Mouse (Mus musculus) mature B cell (primary cell): Measurements from ENCODE around the gene Rgs16.

Experiments used
- in situ Hi-C: fragments of 300-500 bp; cut with MboI; formaldehyde crosslinking; loops from 2 replicates; pipeline ENCODE4 v1.14.3; 2019

Rgs16 gene

GRCm38 (mm10) chr1:153740145-153740544 is at the start of gene Rgs16:
TSS of gene Rgs16 (plus strand) at chr1:153740349.
- in situ Hi-C loops, result no loop called here

GRCm38 (mm10) chr1:153692526-153692925 is 47.6 kb upstream of the Rgs16 start:
- in situ Hi-C loops, result no loop called here

DNA sequence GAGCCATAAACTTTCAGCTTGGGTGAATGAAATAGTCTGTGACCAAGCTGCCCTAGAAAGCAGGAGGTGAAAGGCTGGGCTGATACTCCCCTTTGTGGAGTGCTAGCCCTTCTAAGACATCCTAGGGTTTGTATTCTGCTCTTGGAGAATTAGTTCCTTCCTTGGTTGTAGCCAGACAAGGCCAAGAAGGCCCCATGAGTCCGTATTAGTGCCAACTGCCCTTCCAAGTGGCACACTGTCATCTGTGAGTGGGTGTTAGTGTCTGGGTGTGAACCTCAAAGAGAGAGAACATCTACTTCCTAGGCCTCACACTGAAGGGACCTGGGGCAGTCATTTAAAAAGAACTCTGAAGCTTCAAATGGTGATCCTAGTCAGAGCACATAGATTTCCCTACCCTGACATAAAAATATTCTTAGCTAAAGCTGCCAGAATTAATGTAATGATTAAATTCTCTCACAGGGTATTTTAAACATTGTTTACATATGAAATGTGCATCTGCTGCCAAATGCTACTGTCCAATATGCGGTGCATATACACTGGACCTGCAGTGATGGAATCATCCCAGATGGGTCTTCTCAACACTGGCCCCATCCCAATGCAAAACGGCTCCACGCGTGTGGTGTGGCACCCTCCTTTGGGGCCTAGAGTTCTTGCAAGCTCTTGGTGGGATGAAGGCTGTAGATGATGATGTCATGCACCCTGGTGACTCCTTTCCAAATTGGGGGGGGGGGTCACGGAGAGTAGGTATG is 45.6 kb upstream of the Rgs16 start:
- in situ Hi-C loops, result no loop called here

GRCm38 (mm10) chr1:153695398-153695797 is 44.8 kb upstream of the Rgs16 start:
- in situ Hi-C loops, result no loop called here

DNA sequence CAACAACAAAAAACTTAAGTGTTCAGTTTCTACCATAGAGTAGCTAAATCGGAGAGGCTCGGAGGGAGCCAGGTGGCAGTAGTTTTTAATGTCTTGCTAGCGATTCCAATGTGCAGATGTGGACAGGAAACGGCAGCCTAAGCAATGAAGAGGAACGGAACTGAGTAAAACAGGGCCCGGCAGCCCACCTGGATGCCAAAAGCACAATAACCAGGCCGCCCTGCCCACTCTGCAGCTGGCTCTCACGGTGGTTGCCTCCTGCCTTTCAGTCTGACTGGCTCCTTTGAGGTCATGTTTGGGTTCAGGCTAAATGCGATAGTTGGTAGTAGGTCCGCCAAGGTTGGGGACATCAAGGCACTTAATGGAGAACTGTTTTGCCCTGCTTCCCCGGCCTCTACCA is 44.1 kb upstream of the Rgs16 start:
- in situ Hi-C loops, result no loop called here

- in situ Hi-C loops, result no loop called here
Measured at GRCm38 (mm10) chr1:153696541-153696940, 43.6 kb upstream of the Rgs16 start.

GRCm38 (mm10) chr1:153697581-153698251 is 42.4 kb upstream of the Rgs16 start:
- in situ Hi-C loops, result no loop called here

- in situ Hi-C loops, result no loop called here
Measured at GRCm38 (mm10) chr1:153698311-153699084, 41.7 kb upstream of the Rgs16 start.

- in situ Hi-C loops, result no loop called here
Measured at GRCm38 (mm10) chr1:153700448-153701063, 39.6 kb upstream of the Rgs16 start.

DNA sequence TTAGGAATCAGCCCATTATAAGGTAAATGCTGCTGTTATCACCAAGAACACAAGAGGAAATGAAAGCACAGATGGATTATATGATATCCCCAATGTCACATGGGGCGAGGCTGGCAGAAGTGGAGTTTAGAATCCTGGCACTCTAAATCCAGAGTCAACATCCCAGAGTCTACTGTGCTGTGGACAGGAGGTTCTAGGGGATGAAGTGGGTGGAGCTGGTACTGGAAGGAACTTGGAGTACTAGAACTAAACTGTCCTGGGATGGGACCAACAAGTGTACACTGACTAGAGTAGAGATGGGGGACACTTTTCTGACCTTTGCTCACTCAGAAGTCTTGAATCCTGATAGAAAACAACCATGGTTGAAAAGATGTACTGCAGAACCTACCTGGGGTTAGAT is 38.7 kb upstream of the Rgs16 start:
- in situ Hi-C loops, result no loop called here

DNA sequence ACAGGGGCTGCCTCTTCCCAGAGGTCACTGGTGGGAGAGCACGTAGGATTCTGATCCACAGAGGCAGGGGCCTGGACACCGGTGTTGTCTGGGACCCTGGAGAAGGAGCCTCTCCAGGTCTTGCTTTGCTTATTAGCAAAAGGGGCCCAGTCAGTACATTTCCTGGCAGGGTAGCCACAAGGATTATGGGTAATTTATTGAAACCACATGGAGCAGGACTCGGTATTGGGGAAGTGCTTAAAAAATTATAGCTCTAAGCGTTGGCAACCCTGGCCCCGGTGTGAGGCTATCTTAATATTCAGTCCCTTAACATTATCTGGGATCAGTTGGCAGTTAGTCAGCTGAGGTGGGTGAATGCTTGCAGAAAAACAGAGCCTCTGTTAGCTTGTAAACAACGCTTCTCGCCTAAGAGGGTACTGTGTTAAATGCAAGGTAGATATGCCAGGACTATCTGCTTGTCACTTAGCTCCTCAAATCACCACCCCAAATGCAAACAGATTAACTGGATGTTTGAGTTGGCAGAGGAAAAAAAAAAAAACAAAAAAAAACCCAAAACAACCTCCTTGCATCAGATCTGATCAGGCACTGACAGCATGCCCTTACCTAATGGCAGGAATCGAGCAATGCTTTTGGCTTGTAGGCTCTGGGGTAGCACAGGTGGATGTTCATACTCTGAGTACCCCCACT is 37.8 kb upstream of the Rgs16 start:
- in situ Hi-C loops, result no loop called here

- in situ Hi-C loops, result no loop called here
Measured at GRCm38 (mm10) chr1:153702853-153703410, 37.2 kb upstream of the Rgs16 start.

GRCm38 (mm10) chr1:153703445-153703991 is 36.6 kb upstream of the Rgs16 start:
- in situ Hi-C loops, result no loop called here

DNA sequence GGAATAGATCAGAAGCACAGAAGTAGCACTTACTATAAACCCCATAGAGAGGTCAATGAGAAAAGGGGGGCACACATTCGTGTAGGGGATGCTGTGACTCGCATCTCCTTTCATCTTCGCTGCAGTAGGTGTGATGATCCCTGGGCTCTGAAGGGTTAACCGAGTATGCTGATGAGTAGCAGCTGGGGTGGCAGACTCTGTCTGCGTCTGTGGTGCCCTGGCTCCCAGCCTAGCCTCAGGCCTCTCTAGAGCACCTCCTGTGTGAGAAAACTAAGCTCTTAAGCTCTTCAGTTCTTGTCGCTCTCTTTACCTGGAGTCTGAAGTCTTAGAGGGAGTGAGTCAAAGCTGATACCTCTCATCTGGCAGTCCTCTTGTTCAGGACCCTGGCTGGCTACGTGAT is 36.0 kb upstream of the Rgs16 start:
- in situ Hi-C loops, result no loop called here

GRCm38 (mm10) chr1:153704996-153705395 is 35.2 kb upstream of the Rgs16 start:
- in situ Hi-C loops, result no loop called here

DNA sequence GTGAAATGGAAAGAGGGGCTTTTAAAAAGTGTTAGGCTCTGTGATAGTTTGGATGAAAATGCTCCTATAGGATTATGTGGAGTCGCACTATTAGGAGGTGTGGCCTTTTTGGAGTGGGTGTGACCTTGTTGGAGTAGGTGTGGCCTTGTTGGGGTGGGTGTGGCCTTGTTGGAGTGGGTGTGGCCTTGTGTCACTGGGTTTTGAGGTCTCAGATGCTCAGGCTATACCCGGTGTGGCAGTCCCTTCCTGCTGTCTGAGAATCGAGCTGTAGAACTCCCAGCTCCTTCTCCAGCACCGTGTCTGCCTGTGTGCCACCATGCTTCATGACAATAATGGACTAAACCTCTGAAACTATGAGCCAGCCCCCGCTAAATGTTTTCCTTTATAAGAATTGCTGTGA is 31.5 kb upstream of the Rgs16 start:
- in situ Hi-C loops, result no loop called here

DNA sequence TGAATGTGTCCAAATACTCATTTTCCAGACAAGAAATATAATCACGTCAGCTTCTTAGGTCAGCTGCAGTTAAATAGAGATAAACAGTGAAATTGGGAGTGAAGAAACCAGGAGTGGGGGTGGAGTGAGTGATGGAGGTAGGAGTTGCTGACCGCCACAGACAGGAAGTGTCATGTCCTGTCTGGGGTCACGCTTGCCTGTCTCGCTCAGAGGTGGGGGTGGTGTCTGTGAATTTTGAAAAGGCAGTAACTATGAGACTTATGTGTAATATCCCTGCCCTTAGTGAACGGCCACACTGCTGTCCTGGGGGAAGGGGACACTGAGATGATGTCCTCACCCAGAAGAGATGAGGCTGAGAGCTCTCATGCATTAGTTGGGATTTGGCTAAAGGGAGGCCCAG is 30.7 kb upstream of the Rgs16 start:
- in situ Hi-C loops, result no loop called here

- in situ Hi-C loops, result no loop called here
Measured at GRCm38 (mm10) chr1:153711544-153712262, 28.4 kb upstream of the Rgs16 start.

- in situ Hi-C loops, result no loop called here
Measured at GRCm38 (mm10) chr1:153712633-153713032, 27.5 kb upstream of the Rgs16 start.

DNA sequence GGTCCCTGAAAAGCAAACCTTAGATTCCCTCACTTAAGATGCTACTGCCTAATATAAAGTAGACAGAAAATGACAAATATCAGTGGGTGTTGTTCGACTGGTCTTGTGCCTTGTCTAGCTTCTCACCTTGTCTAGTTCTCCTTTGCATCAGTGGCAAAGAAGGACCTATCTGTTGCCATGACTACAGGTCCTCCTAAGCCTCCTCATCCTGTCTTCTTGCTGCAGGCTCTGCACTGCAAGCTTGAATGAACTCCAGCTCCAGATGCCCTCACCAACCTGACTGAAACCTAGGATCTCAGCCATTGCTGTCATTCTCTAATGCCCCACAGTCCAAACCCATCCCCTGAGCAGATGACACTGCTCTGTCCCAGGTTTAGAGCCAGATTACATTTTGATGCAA is 22.2 kb upstream of the Rgs16 start:
- in situ Hi-C loops, result no loop called here
